Mouse (Mus musculus) liver, embryonic 14.5 days (tissue): ENCODE measurements around the gene Shisa3. TPM values are rescaled to one million over a fixed set of nuclear protein-coding genes. Genes with fewer than 3 reads are reported as not detected.

Experiments used
- ATAC-seq: fragments of 200-750 bp; cut with Nextera tagmentation; 2 replicates; pipeline ENCODE4 v1.8.0; 2017; ENCODE audit warnings: moderate number of reproducible peaks, mild to moderate bottlenecking, moderate library complexity; ENCODE audit not compliant: insufficient read depth
- DNase-seq, 3 experiments: peaks; one replicate each; pipeline ENCODE4 v3.0.0-alpha.2; 2012 to 2013; ENCODE audit warnings: low read depth in 3 of 3, low spot score in 3 of 3
- H3K27ac ChIP-seq: fragments of 300-500 bp; sonication (generic); 2 replicates; pipeline ENCODE4 v1.5.1; 2014; ENCODE audit warnings: moderate library complexity, mild to moderate bottlenecking, control low read depth, inconsistent platforms
- H3K27me3 ChIP-seq: fragments of 300-500 bp; sonication (generic); 2 replicates; pipeline ENCODE4 v1.6.1; 2014; ENCODE audit warnings: mild to moderate bottlenecking, low read length, moderate library complexity; ENCODE audit not compliant: control insufficient read depth, insufficient read depth
- H3K36me3 ChIP-seq: fragments of 300-500 bp; sonication (generic); replicated peaks from 2 replicates; pipeline ENCODE4 v1.6.1; 2014; ENCODE audit warnings: low read depth; ENCODE audit not compliant: control insufficient read depth, insufficient read depth
- H3K4me1 ChIP-seq, 2 experiments: fragments of 200-500 bp in 1 of 2; fragments of 300-500 bp in 1 of 2; sonication (generic) in 1 of 2; replicated peaks; 2 replicates each; pipeline ENCODE4 v1.6.1; 2012 to 2014; ENCODE audit warnings: antibody characterized with exemption in 1 of 2, inconsistent platforms in 1 of 2, low read length in 1 of 2; ENCODE audit not compliant: control insufficient read depth in 2 of 2, insufficient read depth in 2 of 2
- H3K4me2 ChIP-seq: fragments of 300-500 bp; sonication (generic); 2 replicates; pipeline ENCODE4 v1.6.1; 2014; ENCODE audit warnings: low read depth, mild to moderate bottlenecking, control low read depth, moderate library complexity
- H3K4me3 ChIP-seq, 2 experiments: fragments of 200-500 bp in 1 of 2; fragments of 300-500 bp in 1 of 2; sonication (generic) in 1 of 2; 2 replicates each; pipeline ENCODE4 v1.5.1; 2012 to 2014; ENCODE audit warnings: low read depth in 2 of 2, low read length in 2 of 2, mild to moderate bottlenecking in 2 of 2, control low read depth in 1 of 2, inconsistent platforms in 1 of 2, moderate library complexity in 1 of 2; ENCODE audit not compliant: insufficient read depth in 1 of 2
- H3K9ac ChIP-seq: fragments of 300-500 bp; sonication (generic); replicated peaks from 2 replicates; pipeline ENCODE4 v1.6.1; 2014; ENCODE audit warnings: mild to moderate bottlenecking, control low read depth, moderate library complexity
- H3K9me3 ChIP-seq: fragments of 300-500 bp; sonication (generic); 2 replicates; pipeline ENCODE4 v1.6.1; 2016; ENCODE audit warnings: low read length, mixed read lengths; ENCODE audit not compliant: control insufficient read depth
- CTCF ChIP-seq: IDR thresholded peaks from 2 replicates; pipeline ENCODE4 v1.5.1; 2016; ENCODE audit warnings: antibody characterized with exemption, low read depth, control low read depth
- EP300 ChIP-seq: IDR thresholded peaks from 2 replicates; pipeline ENCODE4 v1.6.1; 2016; ENCODE audit warnings: antibody characterized with exemption, low read depth
- WGBS: fragments of 180-500 bp; shearing (Covaris S2); extraction: QIAGEN DNeasy Blood & Tissue Kit; methylation state at CpG from one replicate; pipeline ENCODE4 v1.1.7; 2014; ENCODE audit not compliant: insufficient replicate concordance; 5-methylcytosine and 5-hydroxymethylcytosine counted together
- polyA plus RNA-seq, 2 experiments: library from polyadenylated mRNA; depleted of rRNA in 1 of 2; stranded (reverse) in 1 of 2; unstranded in 1 of 2; fragments of >200 nt; fragmentation: Nextera tagmentation in 1 of 2; extraction: Ambion mirVana in 1 of 2; gene quantifications; 2 replicates each; pipeline versions ENCODE4 v1.2.1 to v1.2.3; 2012 to 2014

Shisa3 gene
- polyA plus RNA-seq, 2 experiments, result 0.55 to 0.68 TPM

- Histone ChIP-seq H3K27ac (no peak overlapping the region), H3K4me3 (no peak overlapping the region), H3K9ac (no peak overlapping the region), H3K27me3 (no peaks in the 10 kb centered on the region), H3K36me3 (peaks cover 17% of the 10 kb centered on the region), H3K9me3 (no peaks in the 10 kb centered on the region), H3K4me2 (no peak overlapping the region), H3K4me1 (no peaks in the 10 kb centered on the region)
- DNase-seq, result no peak
- WGBS, result 79% methylated on average over 9 of the region's 9 CpGs
- ATAC-seq, result no peak
- TF ChIP-seq EP300, result no peak
- TF ChIP-seq CTCF, result no peak
These were observed 20.7 kb downstream of the Shisa3 start for GRCm38 (mm10) chr5:67628180-67628940.

GRCm38 (mm10) chr5:67629440-67629839 is 21.8 kb downstream of the Shisa3 start:
- Histone ChIP-seq H3K27me3 (no peaks in the 10 kb centered on the region), H3K27ac (no peak overlapping the region), H3K4me2 (no peak overlapping the region), H3K9me3 (no peaks in the 10 kb centered on the region), H3K36me3 (peaks cover 13% of the 10 kb centered on the region), H3K4me3 (no peak overlapping the region), H3K9ac (no peak overlapping the region), H3K4me1 (no peaks in the 10 kb centered on the region)
- ATAC-seq (no peak), DNase-seq (no peak)
- TF ChIP-seq EP300, result no peak
- no peak for TF ChIP-seq CTCF
- 85% methylated on average over 7 of the region's 7 CpGs for WGBS

- Histone ChIP-seq H3K9ac (no peak overlapping the region), H3K27ac (no peak overlapping the region), H3K4me2 (no peak overlapping the region), H3K4me3 (no peak overlapping the region), H3K9me3 (no peaks in the 10 kb centered on the region), H3K4me1 (no peaks in the 10 kb centered on the region), H3K36me3 (peaks cover 13% of the 10 kb centered on the region), H3K27me3 (no peaks in the 10 kb centered on the region)
- 85% methylated on average over 6 of the region's 6 CpGs for WGBS
- ATAC-seq, result no peak
- DNase-seq, result no peak
- TF ChIP-seq EP300 (no peak), CTCF (no peak)
These were observed 22.2 kb downstream of the Shisa3 start for GRCm38 (mm10) chr5:67629861-67630260.

- Histone ChIP-seq H3K27ac (no peak overlapping the region), H3K36me3 (peaks cover 13% of the 10 kb centered on the region), H3K4me2 (no peak overlapping the region), H3K9ac (no peak overlapping the region), H3K4me3 (no peak overlapping the region), H3K27me3 (no peaks in the 10 kb centered on the region), H3K9me3 (no peaks in the 10 kb centered on the region), H3K4me1 (no peaks in the 10 kb centered on the region)
- 94% methylated on average over 12 of the region's 12 CpGs for WGBS
- ATAC-seq (no peak), DNase-seq (no peak)
- TF ChIP-seq EP300, result no peak
- TF ChIP-seq CTCF, result no peak
These were observed 23.6 kb downstream of the Shisa3 start for GRCm38 (mm10) chr5:67631261-67631660.

GRCm38 (mm10) chr5:67633138-67633782 is 25.6 kb downstream of the Shisa3 start:
- ATAC-seq (no peak), DNase-seq (no peak)
- TF ChIP-seq CTCF (no peak), EP300 (no peak)
- Histone ChIP-seq H3K4me3 (no peak overlapping the region), H3K4me2 (no peak overlapping the region), H3K9me3 (no peaks in the 10 kb centered on the region), H3K9ac (no peak overlapping the region), H3K27ac (no peak overlapping the region), H3K4me1 (no peaks in the 10 kb centered on the region), H3K36me3 (peaks cover 15% of the 10 kb centered on the region; the same call in 1 of the 2 replicates), H3K27me3 (no peaks in the 10 kb centered on the region)
- 58% methylated on average over 7 of the region's 7 CpGs for WGBS
